8 mouse cellular contexts compared by ENCODE assay signal in genomic region chr2:92008623-92009404, GRCm38 (mm10). TPM values are rescaled to one million over a fixed set of nuclear protein-coding genes. Genes with fewer than 3 reads are reported as not detected.
DNase-seq lines count a peak whose midpoint lies in the region; ATAC-seq and TF ChIP-seq lines count a peak whose summit lies in the region.

No protein-coding gene starts in this region.

- H3K36me3 ChIP-seq in kidney, embryonic 15.5 days, result no peaks in the 10 kb centered on the region
- no peaks in the 10 kb centered on the region for H3K36me3 ChIP-seq in forebrain, embryonic 13.5 days (ENCODE audit: poor library complexity, severe bottlenecking)
- H3K36me3 ChIP-seq in liver, embryonic 16.5 days (ENCODE audit: control insufficient read depth, insufficient read depth), result no peaks in the 10 kb centered on the region
- no peaks in the 10 kb centered on the region for H3K36me3 ChIP-seq in stomach, embryonic 15.5 days

- WGBS in kidney, embryonic 15.5 days, result under 1% methylated on average over 20 of the region's 20 CpGs
- WGBS in forebrain, embryonic 13.5 days, result 2% methylated on average over 20 of the region's 20 CpGs
- WGBS in liver, embryonic 16.5 days (ENCODE audit: insufficient replicate concordance), result 6% methylated on average over 20 of the region's 20 CpGs
- 3% methylated on average over 20 of the region's 20 CpGs for whole genome bisulfite sequencing in stomach, embryonic 15.5 days

- POLR2A ChIA-PET in Patski (lab: Charles Lee), result interaction anchor here (0.6 to 2.0 kb wide), 5 partner anchors 15 to 709 kb away, joined by 3 to 6 read pairs (median 6); no protein-coding TSS in a partner anchor

- in situ Hi-C loops in Patski (cut with MboI; ENCODE audit: low pct_unique_long_range_greater_than_20kb), result loop anchor here (5.0 kb wide), 1 partner anchor 48 kb away; no protein-coding TSS in a partner anchor

- H3K27me3 ChIP-seq in kidney, embryonic 15.5 days, result 0 out of 2 replicates have a peak, but pooled peaks cover 2% of the 10 kb centered on the region
- H3K27me3 ChIP-seq in Patski, result no peaks in the 10 kb centered on the region
- peaks cover 14% of the 10 kb centered on the region for H3K27me3 ChIP-seq in forebrain, embryonic 13.5 days
- H3K27me3 ChIP-seq in liver, embryonic 16.5 days (ENCODE audit: control insufficient read depth, insufficient read depth, low read depth, low read length), result peaks cover 4% of the 10 kb centered on the region
- no peaks in the 10 kb centered on the region for H3K27me3 ChIP-seq in stomach, embryonic 15.5 days (replicated peaks)

- peak; percentile 9; the same call in 1 of the 2 replicates for ATAC-seq in kidney, embryonic 15.5 days (replicated peaks; ENCODE audit: low FRiP score)
- ATAC-seq in Patski, result peak; percentile 20
- peak; percentile 62; the same call in 1 of the 2 replicates for ATAC-seq in forebrain, embryonic 13.5 days
- 0 out of 2 replicates have a peak, but pooled peaks have one; percentile 3 for ATAC-seq in liver, embryonic 16.5 days (ENCODE audit: low read depth)
- ATAC-seq in stomach, embryonic 15.5 days (ENCODE audit: insufficient read depth, low FRiP score, low read depth), result no peak

- no peaks in the 10 kb centered on the region for H3K9me3 ChIP-seq in kidney, embryonic 15.5 days (replicated peaks)
- H3K9me3 ChIP-seq in forebrain, embryonic 13.5 days (replicated peaks), result no peaks in the 10 kb centered on the region
- H3K9me3 ChIP-seq in liver, embryonic 16.5 days (replicated peaks; ENCODE audit: control insufficient read depth, low read length), result no peaks in the 10 kb centered on the region
- no peaks in the 10 kb centered on the region for H3K9me3 ChIP-seq in stomach, embryonic 15.5 days

- CTCF ChIA-PET in Patski (lab: Charles Lee), result interaction anchor here (1.8 to 7.5 kb wide), 2 partner anchors 15 to 48 kb away, joined by 5 to 41 read pairs; no protein-coding TSS in a partner anchor

- peak overlapping the region; percentile 94 for H3K27ac ChIP-seq in kidney, embryonic 15.5 days
- no peak overlapping the region for H3K27ac ChIP-seq in forebrain, embryonic 13.5 days
- peak overlapping the region; percentile 28; the same call in 1 of the 2 replicates for H3K27ac ChIP-seq in liver, embryonic 16.5 days (ENCODE audit: low read length)
- peak overlapping the region; percentile 95 for H3K27ac ChIP-seq in stomach, embryonic 15.5 days

- DNase-seq in kidney, adult 18-20 months, result no peak
- DNase-seq in Patski (ENCODE audit: low read depth, low spot score), result no peak
- DNase-seq in spleen, postnatal 4 days (ENCODE audit: low spot score in 2 of 2), result no peak
- no peak for DNase-seq in ovary, postnatal 14 days (ENCODE audit: low spot score)

- peak overlapping the region; percentile 93 for H3K4me2 ChIP-seq in kidney, embryonic 15.5 days
- peak overlapping the region; percentile 78 for H3K4me2 ChIP-seq in forebrain, embryonic 13.5 days
- H3K4me2 ChIP-seq in liver, embryonic 16.5 days (ENCODE audit: low read depth, low read length), result peak overlapping the region; percentile 89
- H3K4me2 ChIP-seq in stomach, embryonic 15.5 days, result peak overlapping the region; percentile 94

- H3K4me3 ChIP-seq in kidney, embryonic 15.5 days (replicated peaks), result peak overlapping the region; percentile 56
- H3K4me3 ChIP-seq in forebrain, embryonic 13.5 days, result peak overlapping the region; percentile 57
- H3K4me3 ChIP-seq in liver, embryonic 16.5 days (ENCODE audit: low read depth, low read length), result peak overlapping the region; percentile 65
- peak overlapping the region; percentile 46 for H3K4me3 ChIP-seq in stomach, embryonic 15.5 days (replicated peaks)

- H3K9ac ChIP-seq in kidney, embryonic 15.5 days, result peak overlapping the region; percentile 60
- H3K9ac ChIP-seq in forebrain, embryonic 13.5 days, result peak overlapping the region; percentile 76
- H3K9ac ChIP-seq in liver, embryonic 16.5 days (ENCODE audit: low read depth, low read length), result peak overlapping the region; percentile 62
- peak overlapping the region; percentile 26; the same call in 1 of the 2 replicates for H3K9ac ChIP-seq in stomach, embryonic 15.5 days

- TF ChIP-seq CTCF in Patski (IDR thresholded peaks at IDR 0.05), result no peak

- peaks cover 55% of the 10 kb centered on the region for H3K4me1 ChIP-seq in kidney, embryonic 15.5 days
- peaks cover 19% of the 10 kb centered on the region for H3K4me1 ChIP-seq in forebrain, embryonic 13.5 days
- H3K4me1 ChIP-seq in liver, embryonic 16.5 days (ENCODE audit: control insufficient read depth, low read depth, low read length), result peaks cover 22% of the 10 kb centered on the region
- H3K4me1 ChIP-seq in stomach, embryonic 15.5 days, result peaks cover 53% of the 10 kb centered on the region

RNA-seq across cellular contexts. Expression of gene Creb3l1, which starts 15.5 kb away (rescaled TPM):
- polyA plus RNA-seq in kidney, embryonic 15.5 days (2015; fragmentation: Nextera tagmentation; extraction: Ambion mirVana), result 14.0 and 14.9 TPM in 2 replicates
- polyA plus RNA-seq in Patski (2021), result 3.6 TPM
- 0.52 and 0.71 TPM in 2 replicates for polyA plus RNA-seq in forebrain, embryonic 13.5 days (2015; fragmentation: Nextera tagmentation; extraction: Ambion mirVana)
- 0.72 and 1.3 TPM in 2 replicates for polyA plus RNA-seq in liver, embryonic 16.5 days (2015; fragmentation: Nextera tagmentation; extraction: Ambion mirVana)
- 20.4 and 20.6 TPM in 2 replicates for polyA plus RNA-seq in stomach, embryonic 15.5 days (2015; fragmentation: Nextera tagmentation; extraction: Ambion mirVana)

RNA-seq across cellular contexts. Expression of gene Dgkz, which starts 33.1 kb away (rescaled TPM):
- polyA plus RNA-seq in kidney, embryonic 15.5 days (2015; fragmentation: Nextera tagmentation; extraction: Ambion mirVana), result 37.7 and 46.7 TPM in 2 replicates
- 38.5 TPM for polyA plus RNA-seq in Patski (2021)
- 18.5 and 23.1 TPM in 2 replicates for polyA plus RNA-seq in forebrain, embryonic 13.5 days (2015; fragmentation: Nextera tagmentation; extraction: Ambion mirVana)
- 20.2 and 24.1 TPM in 2 replicates for polyA plus RNA-seq in liver, embryonic 16.5 days (2015; fragmentation: Nextera tagmentation; extraction: Ambion mirVana)
- polyA plus RNA-seq in stomach, embryonic 15.5 days (2015; fragmentation: Nextera tagmentation; extraction: Ambion mirVana), result 50.9 and 51.1 TPM in 2 replicates

Comparison
In these comparisons a context has a peak if more than half of its experiments do, and no peak if none do; other contexts are left out.
1. H3K9ac ChIP-seq: peak in every context shown above with its lines; median percentile 76 in forebrain, embryonic 13.5 days; 62 in liver, embryonic 16.5 days; 60 in kidney, embryonic 15.5 days; 26 in stomach, embryonic 15.5 days.